Mouse (Mus musculus) induced T-regulatory cell, adult 2 months (primary cell): ENCODE results near the gene Hpcal1.
A peak's percentile ranks its signal among the peaks of the same experiment; 100 is the strongest.

Experiments
- DNase-seq: peaks from one replicate; pipeline ENCODE4 v3.0.0-alpha.2; 2012; ENCODE audit warnings: low read depth

The Hpcal1 gene

GRCm38 (mm10) chr12:17712571-17712970 lies 21.9 kb downstream of the Hpcal1 start:
- no peak for DNase-seq

GRCm38 (mm10) chr12:17715720-17716478 lies 25.2 kb downstream of the Hpcal1 start:
- peak; percentile 63 for DNase-seq

- peak; percentile 49 for DNase-seq
Observed at GRCm38 (mm10) chr12:17717257-17717656, 26.6 kb downstream of the Hpcal1 start.

- DNase-seq: no peak
Observed at GRCm38 (mm10) chr12:17718146-17718545, 27.5 kb downstream of the Hpcal1 start.

- no peak for DNase-seq
Observed at GRCm38 (mm10) chr12:17721058-17721457, 30.4 kb downstream of the Hpcal1 start.

- DNase-seq: no peak
Observed at GRCm38 (mm10) chr12:17722452-17723181, 32.0 kb downstream of the Hpcal1 start.

GRCm38 (mm10) chr12:17723182-17723570 lies 32.5 kb downstream of the Hpcal1 start:
- no peak for DNase-seq

GRCm38 (mm10) chr12:17723999-17724398 lies 33.3 kb downstream of the Hpcal1 start:
- DNase-seq: no peak

GRCm38 (mm10) chr12:17724412-17725090 lies 33.9 kb downstream of the Hpcal1 start:
- DNase-seq: peak; percentile 62

- no peak for DNase-seq
Observed at GRCm38 (mm10) chr12:17725592-17725991, 34.9 kb downstream of the Hpcal1 start.

GRCm38 (mm10) chr12:17726576-17727320 lies 36.1 kb downstream of the Hpcal1 start:
- DNase-seq: peak; percentile 61

- DNase-seq: no peak
Observed at GRCm38 (mm10) chr12:17727676-17728339, 37.2 kb downstream of the Hpcal1 start.

- DNase-seq: no peak
Observed at GRCm38 (mm10) chr12:17729211-17729900, 38.7 kb downstream of the Hpcal1 start.

- no peak for DNase-seq
Observed at GRCm38 (mm10) chr12:17732006-17732405, 41.4 kb downstream of the Hpcal1 start.

GRCm38 (mm10) chr12:17732546-17732945 lies 41.9 kb downstream of the Hpcal1 start:
- DNase-seq: no peak

GRCm38 (mm10) chr12:17733114-17733904 lies 42.7 kb downstream of the Hpcal1 start:
- no peak for DNase-seq

- no peak for DNase-seq
Observed at GRCm38 (mm10) chr12:17736396-17736795, 45.7 kb downstream of the Hpcal1 start.

- DNase-seq: no peak
Observed at GRCm38 (mm10) chr12:17736859-17737577, 46.4 kb downstream of the Hpcal1 start.

- no peak for DNase-seq
Observed at GRCm38 (mm10) chr12:17737808-17738207, 47.2 kb downstream of the Hpcal1 start.
